Mouse (Mus musculus) hindbrain, embryonic 15.5 days (tissue): ENCODE measurements around the gene Pkn3. TPM values are rescaled to one million over a fixed set of nuclear protein-coding genes. Genes with fewer than 3 reads are reported as not detected.
A peak's percentile ranks its signal among the peaks of the same experiment; 100 is the strongest.

ENCODE experiments used
- ATAC-seq: fragments of 200-750 bp; cut with Nextera tagmentation; 2 replicates; pipeline ENCODE4 v1.8.0; 2017; ENCODE audit warnings: low read depth, moderate number of reproducible peaks, moderate TSS enrichment; ENCODE audit not compliant: low FRiP score
- H3K27ac ChIP-seq: fragments of 300-500 bp; sonication (generic); replicated peaks from 2 replicates; pipeline ENCODE4 v1.5.1; 2015; ENCODE audit warnings: mild to moderate bottlenecking, inconsistent platforms
- H3K27me3 ChIP-seq: fragments of 300-500 bp; sonication (generic); 2 replicates; pipeline ENCODE4 v1.6.1; 2015; ENCODE audit warnings: control low read depth, inconsistent platforms
- H3K36me3 ChIP-seq: fragments of 300-500 bp; sonication (generic); 2 replicates; pipeline ENCODE4 v1.6.1; 2015; ENCODE audit warnings: control low read depth, inconsistent platforms
- H3K4me1 ChIP-seq: fragments of 300-500 bp; sonication (generic); replicated peaks from 2 replicates; pipeline ENCODE4 v1.6.1; 2015; ENCODE audit warnings: control low read depth, inconsistent platforms
- H3K4me2 ChIP-seq: fragments of 300-500 bp; sonication (generic); 2 replicates; pipeline ENCODE4 v1.6.1; 2015; ENCODE audit warnings: moderate library complexity, mild to moderate bottlenecking, inconsistent platforms
- H3K4me3 ChIP-seq: fragments of 300-500 bp; sonication (generic); 2 replicates; pipeline ENCODE4 v1.5.1; 2015; ENCODE audit warnings: mild to moderate bottlenecking, inconsistent platforms
- H3K9ac ChIP-seq: fragments of 300-500 bp; sonication (generic); 2 replicates; pipeline ENCODE4 v1.6.1; 2015; ENCODE audit warnings: inconsistent platforms
- H3K9me3 ChIP-seq: fragments of 300-500 bp; sonication (generic); 2 replicates; pipeline ENCODE4 v1.6.1; 2016; ENCODE audit warnings: control low read depth, inconsistent platforms
- WGBS: fragments of 180-500 bp; shearing (Covaris S2); methylation state at CpG from one replicate; pipeline ENCODE4 v1.1.7; 2015; 5-methylcytosine and 5-hydroxymethylcytosine counted together
- polyA plus RNA-seq: library from polyadenylated mRNA; unstranded; fragments of >200 nt; fragmentation: Nextera tagmentation; extraction: Ambion mirVana; gene quantifications from 2 replicates; pipeline ENCODE4 v1.2.1, GENCODE M21; 2015

Gene Pkn3
- polyA plus RNA-seq, 1 experiment from 2014 or later: 2.8 TPM

DNA sequence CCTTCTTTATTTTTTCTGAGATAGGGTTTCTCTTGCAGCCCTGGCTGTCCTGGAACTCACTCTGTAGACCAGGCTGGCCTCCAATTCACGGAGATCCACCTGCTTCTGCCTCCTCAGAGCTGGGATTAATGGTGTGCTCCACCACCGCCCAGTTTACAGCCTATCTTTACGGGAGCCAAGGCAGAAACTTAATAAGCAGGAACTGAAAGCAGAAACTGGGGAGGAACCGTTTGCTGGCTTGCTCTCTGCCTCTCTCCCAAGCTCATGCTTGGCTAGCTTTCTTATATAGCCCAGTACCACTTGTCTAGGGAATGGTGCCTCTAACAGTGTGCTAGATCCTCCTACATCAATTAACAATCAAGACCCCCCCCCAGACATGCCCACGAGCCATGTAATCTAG, 6.6 kb downstream of the Pkn3 start:
- Histone ChIP-seq H3K9ac (no peak overlapping the region), H3K36me3 (no peaks in the 10 kb centered on the region), H3K4me1 (peaks cover 5% of the 10 kb centered on the region; the same call in 1 of the 2 replicates), H3K27ac (no peak overlapping the region), H3K9me3 (no peaks in the 10 kb centered on the region), H3K4me2 (peak overlapping the region; percentile 47), H3K27me3 (no peaks in the 10 kb centered on the region), H3K4me3 (no peak overlapping the region)
- ATAC-seq: no peak
- 46% methylated on average over 5 of the region's 5 CpGs for WGBS

DNA sequence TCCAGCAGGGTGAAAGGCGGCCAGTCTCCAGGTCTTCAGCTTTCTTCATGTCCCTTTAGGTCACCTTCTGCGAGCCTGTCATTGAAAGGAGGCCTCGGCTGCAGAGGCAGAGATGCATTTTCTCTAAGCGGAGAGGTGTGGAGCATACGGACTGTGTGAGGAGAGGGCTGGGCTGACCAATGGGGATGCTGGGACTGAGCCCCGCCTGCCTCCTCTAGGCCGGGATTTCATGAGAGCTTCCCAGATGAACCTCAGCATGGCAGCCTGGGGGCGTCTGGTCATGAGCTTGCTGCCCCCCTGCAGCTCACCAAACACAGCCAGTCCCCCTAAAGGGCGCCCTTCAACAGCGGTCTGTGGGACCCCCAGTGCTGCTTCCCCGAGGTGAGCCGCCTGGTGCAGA, 7.1 kb downstream of the Pkn3 start:
- Histone ChIP-seq H3K9ac (0 out of 2 replicates have a peak overlapping the region, but pooled peaks have one; percentile 18), H3K4me3 (peak overlapping the region; percentile 19)

DNA sequence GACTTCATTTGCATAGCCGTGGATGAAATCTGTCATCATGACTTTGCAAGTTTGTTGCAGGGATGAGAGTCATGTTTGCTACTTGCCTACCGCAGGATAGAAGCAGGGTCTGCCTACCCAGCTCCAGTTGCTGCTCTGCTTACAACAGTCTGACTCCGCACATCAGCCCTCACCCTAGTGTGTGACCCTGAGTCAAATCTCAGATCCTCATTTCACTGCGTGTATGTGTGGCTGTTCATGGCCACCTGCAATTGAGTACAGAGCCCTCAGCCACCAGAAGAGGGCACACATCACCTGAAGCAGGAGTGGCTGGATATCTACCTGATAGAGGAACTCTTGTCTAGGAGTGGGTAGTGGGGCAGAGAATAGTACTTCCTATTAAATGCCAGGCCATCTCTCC, 9.8 kb downstream of the Pkn3 start:
- no peak for ATAC-seq
- H3K27me3 ChIP-seq: no peaks in the 10 kb centered on the region
- H3K4me3 ChIP-seq: no peak overlapping the region
- H3K4me1 ChIP-seq: peaks cover 5% of the 10 kb centered on the region; the same call in 1 of the 2 replicates
- H3K27ac ChIP-seq: no peak overlapping the region
- H3K9me3 ChIP-seq: no peaks in the 10 kb centered on the region
- no peaks in the 10 kb centered on the region for H3K36me3 ChIP-seq
- H3K4me2 ChIP-seq: no peak overlapping the region
- H3K9ac ChIP-seq: no peak overlapping the region
- WGBS: 90% methylated on average over 4 of the region's 4 CpGs

More for the DNA sequence above, 7.1 kb downstream of the Pkn3 start:
- WGBS: 16% methylated on average over 12 of the region's 12 CpGs
- Histone ChIP-seq H3K4me2 (peak overlapping the region; percentile 47), H3K27ac (no peak overlapping the region), H3K4me1 (peaks cover 5% of the 10 kb centered on the region; the same call in 1 of the 2 replicates), H3K36me3 (no peaks in the 10 kb centered on the region), H3K27me3 (no peaks in the 10 kb centered on the region), H3K9me3 (no peaks in the 10 kb centered on the region)
- ATAC-seq: peak; percentile 68; the same call in 1 of the 2 replicates

DNA sequence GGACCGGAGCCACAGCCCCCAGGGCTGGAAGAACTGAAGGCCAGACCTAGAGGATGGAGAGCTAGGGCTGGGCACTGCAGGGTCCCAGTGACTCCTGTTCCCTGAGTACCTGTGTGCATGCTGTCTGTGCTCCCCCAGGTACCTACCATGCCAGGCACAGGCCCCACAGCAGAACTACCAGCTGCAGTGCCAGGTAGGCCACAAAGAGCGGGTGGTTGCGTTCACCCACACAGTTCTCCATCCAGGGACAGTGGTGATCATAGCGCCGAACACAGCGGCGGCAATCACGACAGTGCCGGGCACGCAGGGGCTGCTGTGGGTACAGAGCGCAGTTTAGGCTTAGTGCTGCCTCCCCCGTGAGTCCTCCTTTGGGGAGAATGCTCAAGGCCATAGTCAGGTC, 14.0 kb downstream of the Pkn3 start:
- 97% methylated on average over 12 of the region's 12 CpGs for whole genome bisulfite sequencing
- H3K4me2 ChIP-seq: no peak overlapping the region

DNA sequence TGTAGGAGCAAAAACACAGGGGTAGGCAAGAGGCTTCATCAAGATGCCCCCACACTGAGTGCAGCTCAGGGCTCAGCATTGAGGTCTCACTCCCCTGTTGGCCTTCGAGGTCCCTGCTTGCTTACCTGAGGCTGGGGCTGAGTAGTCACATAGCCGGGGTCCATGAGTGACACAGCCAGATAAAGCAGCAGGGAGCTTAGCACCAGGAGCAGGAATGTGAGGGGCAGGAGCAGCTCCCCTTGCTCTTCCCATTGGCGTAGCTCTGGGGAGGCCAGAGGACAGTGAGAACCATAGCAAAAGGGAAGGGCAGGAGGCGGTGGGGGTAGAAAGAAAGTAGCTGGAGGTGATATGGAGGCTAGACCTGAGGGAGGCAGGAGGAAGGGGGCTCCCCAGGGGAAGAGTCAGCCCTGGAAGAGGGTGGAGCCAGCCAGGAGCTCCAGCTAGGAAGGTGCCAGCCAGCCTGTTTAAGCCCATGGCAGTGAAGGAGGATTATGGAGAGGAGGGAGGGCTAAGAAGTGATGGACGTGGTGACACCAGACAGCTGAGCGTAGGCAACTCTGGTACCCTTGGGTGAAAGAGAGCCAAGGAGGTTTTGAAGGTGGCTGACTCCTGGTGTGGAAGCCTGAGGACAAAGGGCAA, 14.9 kb downstream of the Pkn3 start:
- H3K27ac ChIP-seq: no peak overlapping the region
- peak overlapping the region; percentile 88 for H3K4me2 ChIP-seq
- no peaks in the 10 kb centered on the region; the same call in 1 of the 2 replicates for H3K36me3 ChIP-seq
- H3K4me3 ChIP-seq: peak overlapping the region; percentile 50
- H3K9me3 ChIP-seq: no peaks in the 10 kb centered on the region
- H3K9ac ChIP-seq: no peak overlapping the region
- H3K4me1 ChIP-seq: peaks cover 23% of the 10 kb centered on the region
- H3K27me3 ChIP-seq: no peaks in the 10 kb centered on the region
- ATAC-seq: no peak
- 60% methylated on average over 6 of the region's 6 CpGs for WGBS

More for the DNA sequence above, 14.0 kb downstream of the Pkn3 start:
- H3K4me1 ChIP-seq: peaks cover 23% of the 10 kb centered on the region
- H3K27me3 ChIP-seq: no peaks in the 10 kb centered on the region
- ATAC-seq: no peak
- no peaks in the 10 kb centered on the region for H3K9me3 ChIP-seq
- no peak overlapping the region for H3K9ac ChIP-seq
- H3K27ac ChIP-seq: no peak overlapping the region
- no peaks in the 10 kb centered on the region for H3K36me3 ChIP-seq
- H3K4me3 ChIP-seq: no peak overlapping the region

DNA sequence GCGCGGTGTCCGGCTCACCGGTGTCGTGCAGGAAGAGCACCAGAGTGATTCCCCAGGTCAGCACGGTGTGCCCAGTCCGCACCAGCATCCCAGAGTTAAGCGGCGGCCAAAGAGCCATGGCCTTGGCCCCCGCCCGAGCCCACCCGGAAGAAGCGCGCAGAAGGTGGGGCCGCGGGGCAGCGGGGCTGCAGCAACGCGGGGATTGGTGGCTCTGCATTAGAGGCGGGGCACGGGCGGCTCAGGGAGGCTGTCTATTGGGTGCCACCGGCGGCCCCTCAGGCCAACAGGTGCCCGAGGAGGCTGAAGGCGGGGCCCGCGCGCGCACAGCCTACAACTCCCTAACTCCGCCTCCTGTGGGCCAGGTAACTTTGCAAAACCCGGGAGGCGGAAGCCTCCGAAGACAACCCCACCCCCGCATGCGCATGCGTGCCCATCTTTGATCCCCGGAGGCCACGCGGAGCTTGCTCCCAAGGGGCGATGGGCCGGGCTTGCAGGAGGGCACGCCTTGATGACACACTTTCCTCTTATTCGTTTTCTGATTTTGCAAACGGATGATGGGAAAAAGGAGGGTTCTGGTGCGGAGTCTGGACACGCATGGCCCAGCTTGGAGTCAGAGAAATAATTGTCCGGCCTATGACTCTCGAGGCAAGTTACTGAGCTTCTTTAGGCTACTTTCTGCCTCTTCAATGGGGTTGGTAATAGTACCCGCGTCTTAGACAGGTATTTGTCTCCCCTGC, 16.2 kb downstream of the Pkn3 start, which contains the start of gene Zdhhc12:
Zdhhc12 (minus strand) TSS at position 178 of the 737 bp plus-strand sequence.
- Histone ChIP-seq H3K4me1 (peaks cover 23% of the 10 kb centered on the region), H3K4me3 (peak within 1 kb of the TSS; percentile 50), H3K9ac (peak within 1 kb of the TSS; percentile 41), H3K27ac (peak within 1 kb of the TSS; percentile 54), H3K9me3 (no peaks in the 10 kb centered on the region), H3K36me3 (peaks cover 9% of the 10 kb centered on the region; the same call in 1 of the 2 replicates), H3K4me2 (peak within 1 kb of the TSS; percentile 88), H3K27me3 (no peaks in the 10 kb centered on the region)
- peak; percentile 96 for ATAC-seq
- under 1% methylated on average over 51 of the region's 51 CpGs for WGBS

DNA sequence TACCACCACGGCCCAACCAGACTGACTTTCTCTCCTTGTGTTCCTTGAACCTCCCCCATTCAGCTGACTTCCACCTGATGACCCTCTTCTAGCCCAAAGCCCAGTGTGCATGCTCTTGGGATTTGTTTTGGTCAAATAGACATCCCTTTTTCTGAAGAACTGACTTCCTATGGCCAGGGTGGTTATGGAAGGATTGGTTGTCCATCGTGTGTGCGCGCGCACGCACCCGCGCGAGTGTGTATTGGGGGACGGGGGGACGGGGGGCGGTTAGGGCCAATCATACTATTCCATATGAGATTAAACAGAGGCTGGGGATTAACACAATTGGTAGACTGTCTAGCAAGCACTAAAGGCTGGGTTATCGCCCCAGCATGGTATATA, 16.7 kb downstream of the Pkn3 start:
- no peak for ATAC-seq

DNA sequence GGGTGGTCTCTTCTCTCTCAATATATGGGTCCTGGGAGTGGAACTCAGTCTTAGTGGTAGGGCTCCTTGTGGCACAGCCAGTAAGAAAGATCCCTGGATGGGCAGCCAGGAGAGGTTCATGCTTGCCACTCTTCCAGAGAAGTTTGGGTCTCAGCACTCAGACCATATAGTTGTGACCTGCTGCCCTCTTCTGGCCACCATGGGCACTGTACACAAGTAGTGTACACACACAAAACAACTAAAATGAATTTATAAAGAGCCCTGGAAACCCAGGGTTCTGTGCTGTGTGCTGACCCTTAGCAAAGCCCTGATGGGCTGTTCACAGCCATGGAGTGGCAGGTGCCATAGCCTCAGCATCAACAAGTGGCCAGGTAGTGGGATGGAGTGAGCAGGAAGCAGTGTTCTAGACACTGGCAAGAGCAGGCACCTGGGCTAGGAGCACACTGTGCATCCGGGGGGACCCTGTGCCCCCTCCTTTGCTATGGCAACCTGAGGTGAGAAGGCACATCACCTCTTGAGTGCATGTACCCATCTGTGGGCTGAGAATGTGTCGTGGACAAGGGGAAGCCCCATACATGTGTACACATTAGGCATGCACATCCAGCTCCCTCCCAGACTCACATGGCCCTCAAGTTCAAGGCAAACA, 18.5 kb downstream of the Pkn3 start:
- ATAC-seq: no peak
- Histone ChIP-seq H3K36me3 (peaks cover 23% of the 10 kb centered on the region), H3K9me3 (no peaks in the 10 kb centered on the region), H3K4me1 (peaks cover 23% of the 10 kb centered on the region), H3K4me3 (no peak overlapping the region), H3K4me2 (no peak overlapping the region), H3K27ac (no peak overlapping the region), H3K9ac (no peak overlapping the region), H3K27me3 (no peaks in the 10 kb centered on the region)
- WGBS: 86% methylated on average over 2 of the region's 2 CpGs

More for the DNA sequence above, 16.7 kb downstream of the Pkn3 start:
- peak overlapping the region; percentile 41 for H3K9ac ChIP-seq
- peaks cover 23% of the 10 kb centered on the region for H3K4me1 ChIP-seq
- H3K27me3 ChIP-seq: no peaks in the 10 kb centered on the region
- WGBS: 3% methylated on average over 13 of the region's 13 CpGs
- H3K4me3 ChIP-seq: peak overlapping the region; percentile 50
- H3K9me3 ChIP-seq: no peaks in the 10 kb centered on the region
- peak overlapping the region; percentile 54 for H3K27ac ChIP-seq
- peaks cover 14% of the 10 kb centered on the region; the same call in 1 of the 2 replicates for H3K36me3 ChIP-seq
- peak overlapping the region; percentile 88 for H3K4me2 ChIP-seq

DNA sequence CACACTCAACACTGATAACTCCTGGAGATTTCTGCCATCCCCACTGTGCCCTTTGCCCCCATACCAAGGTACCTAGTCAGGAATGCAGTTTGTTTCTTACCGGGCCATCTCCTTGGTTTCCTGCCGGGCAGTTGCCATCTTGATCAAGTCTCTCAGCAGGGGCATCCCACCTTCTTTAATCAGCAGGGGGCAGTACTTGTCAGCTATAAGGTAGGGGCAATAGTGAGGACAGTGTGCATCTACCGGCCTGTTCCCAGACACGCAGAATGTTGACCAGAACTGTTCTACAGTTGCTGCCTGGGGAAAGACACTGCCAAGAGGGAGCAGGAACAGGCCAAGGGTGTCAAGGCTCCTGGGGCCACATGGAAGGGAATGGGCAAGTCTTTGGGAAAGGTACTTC, 22.7 kb downstream of the Pkn3 start:
- Histone ChIP-seq H3K4me1 (0 out of 2 replicates have a peak, but pooled peaks cover under 1% of the 10 kb centered on the region), H3K27me3 (no peaks in the 10 kb centered on the region), H3K9me3 (no peaks in the 10 kb centered on the region), H3K36me3 (peaks cover 55% of the 10 kb centered on the region), H3K4me2 (no peak overlapping the region), H3K9ac (no peak overlapping the region), H3K4me3 (no peak overlapping the region), H3K27ac (no peak overlapping the region)
- ATAC-seq: no peak
- WGBS: 79% methylated on average over 4 of the region's 4 CpGs

DNA sequence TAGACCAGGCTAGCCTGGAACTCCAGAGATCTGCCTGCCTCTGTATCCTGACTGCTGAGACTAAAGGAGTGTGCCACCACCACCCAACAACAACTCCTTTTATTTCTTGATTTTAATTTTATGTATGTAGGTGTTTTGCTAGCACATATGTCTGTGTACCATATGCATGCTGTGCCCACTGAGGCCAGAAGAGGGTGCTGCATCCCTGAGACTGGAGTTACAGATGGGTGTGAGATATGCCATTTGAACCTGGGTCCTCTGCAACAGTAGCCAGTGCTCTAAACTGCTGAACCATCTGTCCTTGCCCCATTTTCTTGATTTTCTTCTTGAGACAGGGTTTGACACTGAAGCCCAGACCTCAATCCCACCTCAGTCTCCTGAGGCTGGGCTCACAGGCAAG, 28.9 kb downstream of the Pkn3 start:
- Histone ChIP-seq H3K9ac (no peak overlapping the region), H3K27me3 (no peaks in the 10 kb centered on the region), H3K4me3 (no peak overlapping the region), H3K36me3 (peaks cover 76% of the 10 kb centered on the region), H3K4me2 (no peak overlapping the region), H3K27ac (no peak overlapping the region), H3K9me3 (no peaks in the 10 kb centered on the region), H3K4me1 (no peaks in the 10 kb centered on the region)
- no peak for ATAC-seq

DNA sequence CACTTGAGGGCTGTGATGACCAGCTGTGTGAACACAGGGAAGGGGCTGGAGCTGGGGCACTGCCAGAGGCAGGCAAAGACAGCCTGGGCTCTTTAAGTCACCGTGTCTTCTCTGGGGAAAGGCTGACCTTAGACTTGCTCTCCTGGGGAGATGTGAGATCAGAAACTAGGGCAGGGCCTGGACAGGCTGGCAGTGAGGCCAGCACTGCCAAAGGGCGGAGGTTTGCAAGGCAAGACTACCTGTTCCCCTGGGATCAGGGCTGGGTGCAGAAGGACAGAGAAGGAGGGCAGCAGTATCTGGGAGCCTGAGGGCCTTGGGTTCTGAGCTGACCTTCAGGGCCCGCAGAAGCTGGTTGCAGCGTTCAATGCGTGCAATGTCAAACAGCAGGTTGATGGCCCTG, 30.2 kb downstream of the Pkn3 start:
- no peaks in the 10 kb centered on the region for H3K9me3 ChIP-seq
- peaks cover 77% of the 10 kb centered on the region for H3K36me3 ChIP-seq
- H3K27me3 ChIP-seq: no peaks in the 10 kb centered on the region
- no peak for ATAC-seq
- 100% methylated on average over 5 of the region's 5 CpGs for WGBS
- H3K9ac ChIP-seq: no peak overlapping the region
- H3K4me3 ChIP-seq: no peak overlapping the region
- no peak overlapping the region for H3K4me2 ChIP-seq
- no peak overlapping the region for H3K27ac ChIP-seq
- H3K4me1 ChIP-seq: no peaks in the 10 kb centered on the region

DNA sequence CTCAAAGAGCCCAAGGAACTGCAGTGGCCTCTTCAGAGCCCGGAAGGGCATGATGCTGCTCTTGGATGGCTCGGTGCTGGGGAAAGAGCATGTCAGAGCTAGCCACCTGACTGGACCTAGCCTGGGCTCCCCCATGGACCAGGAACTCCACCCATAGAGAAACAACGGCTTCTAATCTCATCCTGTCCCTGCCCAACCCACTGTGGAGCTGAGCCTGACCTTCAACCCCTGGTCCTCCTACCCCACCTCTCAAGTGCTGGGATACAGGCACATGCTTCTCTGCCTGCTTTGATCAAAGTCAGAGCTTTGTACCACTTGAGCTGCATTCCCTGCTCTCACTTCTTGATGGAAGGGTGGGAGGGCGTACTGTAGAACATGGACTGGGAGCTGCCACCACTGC, 30.8 kb downstream of the Pkn3 start:
- no peak overlapping the region for H3K9ac ChIP-seq
- 91% methylated on average over 4 of the region's 4 CpGs for WGBS
- no peaks in the 10 kb centered on the region for H3K4me1 ChIP-seq
- no peak overlapping the region for H3K4me3 ChIP-seq
- H3K27me3 ChIP-seq: no peaks in the 10 kb centered on the region
- H3K36me3 ChIP-seq: peaks cover 77% of the 10 kb centered on the region
- no peak overlapping the region for H3K27ac ChIP-seq
- no peaks in the 10 kb centered on the region for H3K9me3 ChIP-seq
- H3K4me2 ChIP-seq: no peak overlapping the region
- no peak for ATAC-seq
